Mouse (Mus musculus) hindlimb bud, embryonic 11.5 days (tissue): ENCODE measurements at regions not wholly inside any gene's neighbourhood (a gene's known extent, or its start where the extent isn't known, plus 50 kb on each side); places are given as distances from the start of the nearest gene placed in this dataset.

ENCODE experiments used
- DNase-seq: peaks from one replicate; pipeline ENCODE4 v3.0.0-alpha.2; 2012; ENCODE audit warnings: low read depth, low spot score; ENCODE audit errors: extremely low spot score

GRCm38 (mm10) chr10:43775807-43776206 is 125.7 kb downstream of the Qrsl1 start:
- no peak for DNase-seq

GRCm38 (mm10) chr10:43777612-43778600 is 123.6 kb downstream of the Qrsl1 start:
- no peak for DNase-seq

DNA sequence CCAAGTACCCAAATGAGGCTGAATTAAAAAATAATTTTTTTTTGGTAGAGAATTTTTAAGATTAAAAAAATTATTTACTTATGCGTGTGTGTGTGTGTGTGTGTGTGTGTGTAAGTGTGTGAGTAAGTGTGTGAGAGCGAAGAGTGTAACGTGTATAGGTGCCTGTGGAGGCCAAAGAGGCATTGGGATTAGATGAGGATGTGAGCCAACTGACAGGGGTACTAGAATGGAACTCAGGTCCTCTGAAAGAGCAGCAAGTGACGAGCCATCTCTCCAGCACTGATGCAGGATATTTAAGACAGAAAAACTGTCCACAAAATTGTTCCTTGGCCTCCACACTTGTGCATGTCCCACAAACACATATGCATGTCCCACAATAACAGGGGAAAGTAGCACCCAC is 121.0 kb downstream of the Qrsl1 start:
- DNase-seq = no peak

DNA sequence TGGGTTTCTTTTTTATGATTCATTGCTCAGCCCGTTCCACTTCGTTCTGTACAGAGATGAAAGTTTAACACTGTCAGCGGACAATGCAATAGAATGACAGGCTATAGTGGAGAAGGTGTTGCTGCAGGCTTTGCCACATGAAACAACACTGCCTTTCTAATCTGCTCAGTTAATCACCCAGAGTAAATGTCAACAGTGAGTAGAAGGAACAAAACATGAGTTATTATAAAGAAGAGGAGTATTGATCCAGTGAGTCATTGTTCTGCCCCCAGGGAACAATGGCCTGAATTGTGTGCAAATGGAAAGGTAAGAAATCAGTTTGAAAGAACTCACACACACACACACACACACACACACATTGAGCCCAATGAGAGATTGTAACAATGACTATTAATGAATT is 118.2 kb downstream of the Qrsl1 start:
- DNase-seq = no peak

GRCm38 (mm10) chr10:43790780-43791179 is 110.8 kb downstream of the Qrsl1 start:
- DNase-seq = no peak

- DNase-seq = no peak
Measured at GRCm38 (mm10) chr10:43791525-43792021, 110.0 kb downstream of the Qrsl1 start.

GRCm38 (mm10) chr10:43792618-43793017 is 108.9 kb downstream of the Qrsl1 start:
- DNase-seq = no peak

GRCm38 (mm10) chr10:43794587-43794986 is 107.0 kb downstream of the Qrsl1 start:
- no peak for DNase-seq

- DNase-seq = no peak
Measured at GRCm38 (mm10) chr10:43800077-43800476, 101.5 kb downstream of the Qrsl1 start.

DNA sequence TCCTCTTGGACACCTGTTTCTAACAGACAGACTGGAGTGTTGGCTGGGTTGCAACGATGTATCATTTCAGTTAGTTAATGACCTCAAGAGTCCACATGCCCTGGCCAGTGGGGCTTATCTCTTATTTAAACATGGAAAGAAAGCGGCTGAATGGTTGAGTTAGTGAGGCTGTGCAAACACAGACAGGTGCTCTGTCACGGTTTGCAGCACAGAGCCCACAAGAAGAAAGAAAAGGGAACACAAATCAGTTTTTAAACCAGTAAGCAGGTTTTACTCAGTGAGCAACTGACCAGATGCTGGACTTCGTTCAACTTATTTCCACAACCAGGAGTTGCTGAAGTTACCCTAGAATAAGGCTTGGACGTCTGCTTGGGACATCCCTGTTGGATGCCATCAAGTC is 86.3 kb downstream of the Qrsl1 start:
- no peak for DNase-seq

DNA sequence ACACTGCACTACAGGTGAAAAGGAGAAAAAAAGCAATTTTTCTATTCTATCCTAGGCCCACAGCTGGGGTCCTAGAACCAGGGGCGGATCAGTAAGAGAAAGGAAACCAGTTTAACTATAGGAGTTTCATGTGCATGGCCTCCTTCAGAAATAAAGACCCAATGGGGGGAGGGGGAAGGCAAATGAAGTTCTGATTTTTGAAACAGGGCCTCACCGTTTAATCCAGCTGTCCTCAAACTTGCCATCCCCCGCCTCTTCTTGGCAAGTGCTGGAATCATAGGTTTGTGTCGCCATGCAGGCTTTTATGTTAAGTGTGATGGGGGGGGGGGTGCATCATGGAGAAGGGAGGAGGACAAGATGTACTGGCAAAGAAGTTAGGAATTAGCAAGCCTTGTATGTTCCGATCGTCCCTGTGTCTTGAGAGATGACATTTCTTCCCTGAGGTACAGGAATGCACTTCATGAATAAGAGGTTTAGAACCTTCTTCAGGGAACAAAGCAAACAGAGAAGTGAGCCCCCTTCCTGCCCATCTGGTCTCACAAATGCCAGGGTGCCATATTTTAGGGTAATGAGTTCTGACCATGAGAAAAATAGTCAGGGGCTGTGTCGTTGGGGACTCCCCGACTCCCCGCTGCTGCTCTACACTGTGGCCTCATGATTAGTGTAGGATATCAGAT is 83.9 kb downstream of the Qrsl1 start:
- DNase-seq = no peak

- no peak for DNase-seq
Measured at GRCm38 (mm10) chr10:43818623-43819022, 82.9 kb downstream of the Qrsl1 start.

DNA sequence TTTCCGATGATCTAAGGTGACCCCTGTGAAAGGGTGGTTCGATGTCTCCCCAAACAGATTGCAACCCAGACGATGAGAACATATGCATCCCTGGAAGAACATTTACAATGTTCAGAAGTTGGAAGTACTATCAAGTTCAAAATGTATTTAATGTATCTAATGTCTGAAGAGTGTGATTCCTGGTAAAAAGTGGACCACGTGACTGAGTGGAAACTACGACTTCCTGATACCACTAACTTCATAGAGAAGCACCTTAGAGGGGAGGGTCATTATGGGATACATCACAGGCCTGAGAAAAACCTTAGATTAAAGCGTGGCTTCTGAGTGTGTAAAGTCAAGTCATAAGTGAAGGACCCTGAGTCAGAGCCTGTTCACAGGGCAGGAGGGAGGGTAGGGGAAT is 82.1 kb downstream of the Qrsl1 start:
- DNase-seq = no peak

DNA sequence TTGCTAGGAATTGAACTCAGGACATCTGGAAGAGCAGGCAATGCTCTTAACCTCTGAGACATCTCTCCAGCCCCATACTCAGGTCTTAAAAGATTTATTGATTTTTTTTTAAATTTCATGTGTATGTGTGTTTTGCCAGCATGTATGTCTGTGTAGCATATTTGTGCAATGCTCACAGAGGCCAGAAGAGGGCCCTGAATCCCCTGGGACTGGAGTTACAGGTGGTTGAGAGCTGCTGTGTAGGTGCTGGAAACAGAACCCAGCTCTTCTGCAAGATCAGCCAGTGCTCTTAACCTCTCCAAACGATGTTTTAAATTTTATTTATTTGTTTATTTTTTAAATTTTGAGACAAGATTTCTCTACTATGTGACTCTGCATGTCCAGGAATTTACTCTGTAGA is 78.9 kb downstream of the Qrsl1 start:
- no peak for DNase-seq

GRCm38 (mm10) chr10:43824009-43824408 is 77.5 kb downstream of the Qrsl1 start:
- no peak for DNase-seq
